Mouse (Mus musculus) kidney, postnatal 10 days (tissue): ENCODE results near the gene Gm438.
"Not testable (repeated sequence)": the region's sequence is repeated elsewhere in the genome, so short reads cannot be mapped to it uniquely, and the experiment has no call there.

Experiments
- DNase-seq: peaks from one replicate; pipeline ENCODE4 v3.0.0; 2021; ENCODE audit warnings: mixed read lengths

Gene Gm438

DNA sequence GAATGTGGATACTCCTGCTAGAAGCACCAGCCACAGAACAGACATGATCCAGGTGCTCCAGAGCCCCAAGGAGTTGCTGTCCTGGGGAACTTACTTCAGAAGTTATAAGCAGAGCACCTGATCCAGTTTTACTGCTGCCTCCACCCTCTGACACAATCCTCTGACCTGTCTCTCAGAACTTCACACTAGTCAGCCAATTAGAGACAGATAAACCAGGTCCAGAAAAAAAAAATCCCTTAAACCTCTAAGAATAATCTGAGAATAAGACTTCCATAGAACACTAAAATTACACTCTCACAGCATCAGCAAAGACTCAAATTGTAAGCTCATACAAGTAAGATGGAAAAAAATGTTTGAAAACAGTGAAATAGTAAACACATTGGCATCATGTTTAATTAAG is at the start of gene Gm438:
Gm438 (minus strand) TSS at position 101 of the 400 bp plus-strand sequence.
- no peak for DNase-seq

DNA sequence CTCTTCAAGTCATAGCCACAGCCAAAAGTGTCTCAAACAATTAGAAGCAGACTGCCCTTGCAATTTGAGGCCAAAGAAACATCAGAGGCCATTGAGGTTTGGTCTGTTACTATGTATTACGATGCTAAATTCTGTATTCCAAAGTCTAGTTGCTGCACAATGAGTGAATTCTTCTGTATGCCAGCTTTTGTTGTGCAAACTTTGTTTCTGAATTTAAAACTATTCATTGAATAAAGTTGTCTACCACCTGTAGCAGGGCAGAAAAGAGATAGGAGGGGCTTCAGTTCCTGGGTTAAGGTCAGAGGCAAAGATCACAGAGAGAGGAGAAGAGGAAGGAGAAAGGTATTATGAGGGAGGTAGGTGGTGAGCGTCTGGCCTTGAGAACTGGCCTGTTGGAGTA is 38.3 kb upstream of the Gm438 start:
- no peak for DNase-seq

DNA sequence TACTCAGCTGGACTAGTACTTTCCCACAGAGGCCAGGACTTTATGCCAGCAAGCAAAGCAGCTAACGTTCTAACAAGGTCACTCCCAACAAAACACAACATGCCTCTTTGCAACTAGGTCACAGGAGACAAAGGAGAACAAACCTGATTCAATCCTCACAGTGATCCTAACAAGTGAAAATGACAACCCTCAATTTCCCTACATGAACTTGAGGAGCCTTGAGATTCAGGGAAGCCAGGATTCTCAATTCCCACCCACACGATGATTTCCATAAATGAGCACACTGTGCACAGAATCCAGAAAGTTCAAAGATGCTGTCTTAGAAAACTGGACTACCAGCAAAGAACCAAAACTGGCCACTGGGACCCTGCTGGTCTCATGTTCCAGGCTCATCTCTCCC is 37.6 kb upstream of the Gm438 start:
- DNase-seq: no peak

DNA sequence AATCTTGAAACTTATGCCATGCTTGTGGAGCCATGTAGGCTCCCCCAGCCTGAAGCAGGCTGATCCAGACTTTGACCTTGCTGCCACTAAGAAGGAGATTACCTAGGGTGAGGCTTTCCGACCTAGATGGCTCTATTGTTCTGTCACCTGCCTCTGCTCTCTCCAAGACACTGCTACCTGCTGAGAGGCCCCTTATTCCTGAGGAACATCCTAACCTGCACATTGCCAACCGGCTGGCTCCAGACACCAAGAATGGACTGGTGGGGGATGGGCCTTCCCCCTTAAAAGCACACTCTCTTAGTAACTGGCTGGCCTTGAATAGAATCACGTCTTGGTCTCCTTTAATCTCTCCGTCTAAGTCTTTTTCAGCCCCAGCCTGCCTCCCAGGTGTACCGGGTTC is 20.8 kb upstream of the Gm438 start:
- not testable (repeated sequence) for DNase-seq

DNA sequence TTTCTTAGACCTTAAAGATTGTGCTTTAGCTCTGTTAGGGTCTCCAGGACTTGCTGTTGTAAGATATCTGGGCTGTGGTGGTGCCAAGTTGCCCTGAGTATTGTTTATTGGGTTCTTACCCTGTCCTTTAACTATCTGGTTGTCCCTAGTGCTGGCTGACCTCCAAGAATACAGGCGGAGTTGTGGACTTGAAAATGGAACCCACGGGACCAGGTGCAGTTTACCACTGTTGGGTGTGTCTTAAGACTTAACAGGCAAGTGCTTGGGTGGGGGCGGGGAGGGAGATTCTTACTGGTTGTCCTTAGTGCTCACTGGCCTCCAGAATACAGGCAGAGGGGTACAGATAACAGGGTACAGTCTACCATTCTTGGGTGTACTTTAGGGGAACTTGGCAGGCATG is 17.2 kb upstream of the Gm438 start:
- DNase-seq: no peak

DNA sequence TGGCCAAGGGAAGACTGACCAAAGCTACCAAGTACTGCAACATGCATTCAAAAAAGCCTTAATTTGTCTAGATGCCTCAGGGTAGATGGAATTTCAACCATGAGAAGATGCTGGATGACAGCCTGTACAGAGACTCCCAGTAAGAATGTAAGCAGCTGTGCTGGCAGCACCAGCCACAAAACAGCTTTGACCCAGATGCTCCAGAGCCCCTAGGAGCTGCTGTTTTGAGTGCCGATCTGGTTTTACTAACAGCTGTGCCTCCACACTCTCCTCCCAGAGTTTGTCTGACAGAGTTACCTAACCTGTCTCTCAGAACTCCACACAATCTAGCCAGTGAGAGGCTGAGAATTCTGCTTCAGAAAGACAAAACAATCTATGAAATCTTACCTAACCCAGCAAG is 3.8 kb upstream of the Gm438 start:
- no peak for DNase-seq

DNA sequence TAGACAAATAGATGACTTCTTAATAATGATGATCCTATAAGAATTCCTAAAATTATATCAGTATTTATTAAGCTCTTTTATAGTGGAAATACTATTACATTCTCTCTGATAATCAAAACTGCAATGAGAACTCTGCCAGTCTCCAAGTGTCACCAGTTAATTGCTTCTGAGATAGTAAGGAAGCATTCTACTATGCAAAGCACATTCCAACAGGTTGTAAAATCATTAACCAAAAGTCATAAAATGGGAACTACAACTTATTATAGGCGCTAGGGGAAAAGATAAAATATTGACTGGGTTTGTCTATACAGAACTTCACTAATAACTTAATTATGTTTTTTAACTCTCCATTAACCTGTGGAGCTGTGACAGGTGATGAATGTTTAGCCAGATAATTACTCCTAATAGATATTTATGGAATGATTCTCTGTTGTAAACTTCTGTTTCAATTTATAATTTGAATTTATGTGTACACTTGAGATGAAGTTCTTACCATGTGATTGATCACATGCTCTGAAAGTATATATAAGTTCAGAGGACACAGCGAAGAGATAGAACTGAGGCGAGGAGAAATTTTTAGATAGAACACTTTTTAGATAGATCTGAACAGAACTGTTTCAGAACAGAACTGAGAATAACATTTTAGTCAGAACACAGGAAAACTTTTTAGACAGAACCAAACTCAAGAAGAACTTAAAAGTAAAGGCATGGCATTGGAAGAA is 3.7 kb downstream of the Gm438 start:
- no peak for DNase-seq

DNA sequence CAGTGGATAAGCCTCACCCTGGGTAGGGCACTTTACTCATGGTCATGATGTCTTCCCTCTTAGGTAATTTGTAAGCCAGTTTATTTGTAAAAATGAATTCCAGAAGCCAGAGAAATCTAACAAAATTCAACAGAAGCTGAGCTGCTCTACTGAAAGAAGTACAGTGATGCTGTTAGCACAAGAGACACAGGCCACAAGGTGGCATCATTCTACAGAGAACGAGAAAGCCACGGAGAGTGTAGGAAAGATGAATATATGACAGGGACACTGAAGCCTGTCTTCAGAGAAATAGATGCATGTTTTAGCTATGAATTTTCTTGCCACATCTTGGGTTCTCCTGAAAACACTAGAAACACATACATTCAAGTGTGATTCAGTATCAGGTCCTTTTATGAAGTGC is 20.7 kb downstream of the Gm438 start:
- peak; percentile 76 for DNase-seq

DNA sequence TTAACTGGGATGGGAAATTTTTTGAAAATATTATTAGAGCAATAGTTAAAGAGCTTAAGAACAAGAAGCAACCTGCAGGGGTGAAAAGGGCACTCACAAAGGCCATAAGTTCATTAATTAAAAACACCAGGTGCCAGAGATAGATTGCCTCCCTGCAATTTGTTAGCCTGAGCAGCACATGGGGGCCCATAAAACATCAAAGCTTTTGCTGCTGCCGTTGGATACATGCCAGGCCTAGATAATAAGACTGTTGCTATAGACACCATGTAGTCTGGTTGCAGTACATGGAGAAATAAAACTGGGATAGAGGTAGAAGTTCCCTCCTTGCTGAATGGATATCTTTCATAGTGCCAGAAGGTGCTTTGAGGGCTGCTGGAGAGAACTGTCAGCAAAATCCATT is 37.2 kb downstream of the Gm438 start:
- no peak for DNase-seq
